Mouse (Mus musculus): Measurements from ENCODE around the gene Ppp1cc. TPM values are rescaled to one million over a fixed set of nuclear protein-coding genes. Genes with fewer than 3 reads are reported as not detected.

Gene Ppp1cc
- polyA plus RNA-seq, 1 experiment from 2014 or later, result 248 TPM

- Histone ChIP-seq H3K9ac (ENCODE audit: low read length) (peak overlapping the region; percentile 63), H3K4me3 (ENCODE audit: control insufficient read depth in 1 of 2, insufficient read depth in 1 of 2, low read depth in 1 of 2, low read length in 2 of 2) (peak overlapping the region; percentile 41 to 44), H3K27me3 (ENCODE audit: control insufficient read depth, insufficient read depth, low read length) (no peaks in the 10 kb centered on the region), H3K36me3 (ENCODE audit: control insufficient read depth, insufficient read depth, low read length) (no peaks in the 10 kb centered on the region), H3K27ac (replicated peaks in 1 of 2; ENCODE audit: control insufficient read depth in 1 of 2, insufficient read depth in 1 of 2, low read depth in 2 of 2, low read length in 2 of 2) (no peak overlapping the region), H3K9me3 (ENCODE audit: control insufficient read depth, low read length) (no peaks in the 10 kb centered on the region), H3K4me1 (ENCODE audit: control insufficient read depth in 2 of 2, insufficient read depth in 2 of 2, low read length in 2 of 2) (peaks cover 25 to 32% of the 10 kb centered on the region in 2 experiments), H3K4me2 (ENCODE audit: low read length) (peak overlapping the region; percentile 92)
- ATAC-seq (ENCODE audit: insufficient number of reproducible peaks, insufficient read depth, low FRiP score, low read depth), result no peak
- 21% methylated on average over 26 of the region's 26 CpGs for WGBS
Observed at GRCm38 (mm10) chr5:122132167-122133049, 25.7 kb upstream of the Ppp1cc start.

GRCm38 (mm10) chr5:122133050-122133389 lies 25.1 kb upstream of the Ppp1cc start:
- 70% methylated on average over 9 of the region's 9 CpGs for WGBS
- Histone ChIP-seq H3K4me3 (ENCODE audit: control insufficient read depth in 1 of 2, insufficient read depth in 1 of 2, low read depth in 1 of 2, low read length in 2 of 2) (no peak overlapping the region), H3K27me3 (ENCODE audit: control insufficient read depth, insufficient read depth, low read length) (no peaks in the 10 kb centered on the region), H3K36me3 (ENCODE audit: control insufficient read depth, insufficient read depth, low read length) (no peaks in the 10 kb centered on the region), H3K4me1 (ENCODE audit: control insufficient read depth in 2 of 2, insufficient read depth in 2 of 2, low read length in 2 of 2) (peaks cover 28 to 34% of the 10 kb centered on the region in 2 experiments), H3K9me3 (ENCODE audit: control insufficient read depth, low read length) (no peaks in the 10 kb centered on the region), H3K9ac (ENCODE audit: low read length) (no peak overlapping the region), H3K4me2 (ENCODE audit: low read length) (no peak overlapping the region), H3K27ac (replicated peaks in 1 of 2; ENCODE audit: control insufficient read depth in 1 of 2, insufficient read depth in 1 of 2, low read depth in 2 of 2, low read length in 2 of 2) (no peak overlapping the region)
- no peak for ATAC-seq (ENCODE audit: insufficient number of reproducible peaks, insufficient read depth, low FRiP score, low read depth)

GRCm38 (mm10) chr5:122134395-122135289 lies 23.4 kb upstream of the Ppp1cc start:
- Histone ChIP-seq H3K4me3 (ENCODE audit: control insufficient read depth in 1 of 2, insufficient read depth in 1 of 2, low read depth in 1 of 2, low read length in 2 of 2) (no peak overlapping the region), H3K4me2 (ENCODE audit: low read length) (no peak overlapping the region), H3K36me3 (ENCODE audit: control insufficient read depth, insufficient read depth, low read length) (no peaks in the 10 kb centered on the region), H3K9me3 (ENCODE audit: control insufficient read depth, low read length) (no peaks in the 10 kb centered on the region), H3K4me1 (ENCODE audit: control insufficient read depth in 2 of 2, insufficient read depth in 2 of 2, low read length in 2 of 2) (peaks cover 28 to 34% of the 10 kb centered on the region in 2 experiments), H3K9ac (ENCODE audit: low read length) (no peak overlapping the region), H3K27me3 (ENCODE audit: control insufficient read depth, insufficient read depth, low read length) (no peaks in the 10 kb centered on the region), H3K27ac (replicated peaks in 1 of 2; ENCODE audit: control insufficient read depth in 1 of 2, insufficient read depth in 1 of 2, low read depth in 2 of 2, low read length in 2 of 2) (no peak overlapping the region)
- ATAC-seq (ENCODE audit: insufficient number of reproducible peaks, insufficient read depth, low FRiP score, low read depth), result no peak
- 88% methylated on average over 14 of the region's 14 CpGs for WGBS

- Histone ChIP-seq H3K4me3 (ENCODE audit: control insufficient read depth in 1 of 2, insufficient read depth in 1 of 2, low read depth in 1 of 2, low read length in 2 of 2) (no peak overlapping the region), H3K4me2 (ENCODE audit: low read length) (no peak overlapping the region), H3K27me3 (ENCODE audit: control insufficient read depth, insufficient read depth, low read length) (no peaks in the 10 kb centered on the region), H3K27ac (replicated peaks in 1 of 2; ENCODE audit: control insufficient read depth in 1 of 2, insufficient read depth in 1 of 2, low read depth in 2 of 2, low read length in 2 of 2) (peak overlapping the region in 1 of 2 experiments; percentile 78; a peak in 1 of 4 replicates), H3K9me3 (ENCODE audit: control insufficient read depth, low read length) (no peaks in the 10 kb centered on the region), H3K4me1 (ENCODE audit: control insufficient read depth in 2 of 2, insufficient read depth in 2 of 2, low read length in 2 of 2) (peaks cover 28 to 34% of the 10 kb centered on the region in 2 experiments), H3K36me3 (ENCODE audit: control insufficient read depth, insufficient read depth, low read length) (no peaks in the 10 kb centered on the region), H3K9ac (ENCODE audit: low read length) (no peak overlapping the region)
- WGBS, result 64% methylated on average over 3 of the region's 3 CpGs
- ATAC-seq (ENCODE audit: insufficient number of reproducible peaks, insufficient read depth, low FRiP score, low read depth), result no peak
Observed at GRCm38 (mm10) chr5:122135290-122135882, 22.7 kb upstream of the Ppp1cc start.

GRCm38 (mm10) chr5:122136508-122137408 lies 21.3 kb upstream of the Ppp1cc start:
- H3K9me3 ChIP-seq (ENCODE audit: control insufficient read depth, low read length), result no peaks in the 10 kb centered on the region
- H3K4me3 ChIP-seq (ENCODE audit: control insufficient read depth in 1 of 2, insufficient read depth in 1 of 2, low read depth in 1 of 2, low read length in 2 of 2), result no peak overlapping the region
- H3K4me1 ChIP-seq (ENCODE audit: control insufficient read depth in 2 of 2, insufficient read depth in 2 of 2, low read length in 2 of 2), result peaks cover 28 to 34% of the 10 kb centered on the region in 2 experiments
- H3K4me2 ChIP-seq (ENCODE audit: low read length), result peak overlapping the region; percentile 9
- H3K27ac ChIP-seq (replicated peaks in 1 of 2; ENCODE audit: control insufficient read depth in 1 of 2, insufficient read depth in 1 of 2, low read depth in 2 of 2, low read length in 2 of 2), result peak overlapping the region; percentile 78 to 85
- 14% methylated on average over 14 of the region's 14 CpGs for WGBS
- no peaks in the 10 kb centered on the region for H3K27me3 ChIP-seq (ENCODE audit: control insufficient read depth, insufficient read depth, low read length)
- peak; percentile 65 for ATAC-seq (ENCODE audit: insufficient number of reproducible peaks, insufficient read depth, low FRiP score, low read depth)
- no peaks in the 10 kb centered on the region for H3K36me3 ChIP-seq (ENCODE audit: control insufficient read depth, insufficient read depth, low read length)
- 0 out of 2 replicates have a peak overlapping the region, but pooled peaks have one; percentile 12 for H3K9ac ChIP-seq (ENCODE audit: low read length)

- peaks cover 29 to 33% of the 10 kb centered on the region in 2 experiments for H3K4me1 ChIP-seq (ENCODE audit: control insufficient read depth in 2 of 2, insufficient read depth in 2 of 2, low read length in 2 of 2)
- no peak overlapping the region for H3K4me3 ChIP-seq (ENCODE audit: control insufficient read depth in 1 of 2, insufficient read depth in 1 of 2, low read depth in 1 of 2, low read length in 2 of 2)
- H3K27ac ChIP-seq (replicated peaks in 1 of 2; ENCODE audit: control insufficient read depth in 1 of 2, insufficient read depth in 1 of 2, low read depth in 2 of 2, low read length in 2 of 2), result no peak overlapping the region
- no peak for ATAC-seq (ENCODE audit: insufficient number of reproducible peaks, insufficient read depth, low FRiP score, low read depth)
- no peaks in the 10 kb centered on the region for H3K27me3 ChIP-seq (ENCODE audit: control insufficient read depth, insufficient read depth, low read length)
- no peak overlapping the region for H3K9ac ChIP-seq (ENCODE audit: low read length)
- WGBS, result 82% methylated on average over 15 of the region's 15 CpGs
- H3K36me3 ChIP-seq (ENCODE audit: control insufficient read depth, insufficient read depth, low read length), result no peaks in the 10 kb centered on the region
- H3K4me2 ChIP-seq (ENCODE audit: low read length), result no peak overlapping the region
- H3K9me3 ChIP-seq (ENCODE audit: control insufficient read depth, low read length), result no peaks in the 10 kb centered on the region
Observed at GRCm38 (mm10) chr5:122138856-122139255, 19.2 kb upstream of the Ppp1cc start.
